Mouse (Mus musculus) neutrophil, adult 83 days (primary cell): ENCODE measurements around the gene Olfr462. TPM values are rescaled to one million over a fixed set of nuclear protein-coding genes. Genes with fewer than 3 reads are reported as not detected.

Experiments used
- total RNA-seq, 2 experiments: library from RNA; stranded (reverse); gene quantifications; one replicate each; pipeline ENCODE4 v1.2.4; 2023

Olfr462 gene
- total RNA-seq = not detected

GRCm38 (mm10) chr11:87892168-87892567 is at the start of gene Olfr462:
TSS of gene Olfr462 (minus strand) at chr11:87892268.

GRCm38 (mm10) chr11:87920966-87921365 is 28.9 kb upstream of the Olfr462 start, which contains the start of gene Olfr464:
TSS of gene Olfr464 (minus strand) at chr11:87920967.

GRCm38 (mm10) chr11:87897287-87897686 is 5.2 kb upstream of the Olfr462 start, which contains the start of gene Olfr463:
TSS of gene Olfr463 (minus strand) at chr11:87897387.

GRCm38 (mm10) chr11:87875436-87875835 is 16.6 kb downstream of the Olfr462 start, which contains the start of gene Epx:
TSS of gene Epx (minus strand) at chr11:87875536.

GRCm38 (mm10) chr11:87852690-87853596 is 39.1 kb downstream of the Olfr462 start, which contains the start of gene Mks1:
TSS of gene Mks1 (plus strand) at chr11:87853215.

Other genes starting within 250 kb of the Olfr462 start
- gene Rnf43, start 229.5 kb downstream of the Olfr462 start, total RNA-seq = 1 to 10 TPM in 1 of 2 experiments, under 1 TPM in 1; 0.88 to 3.1 TPM
- gene Supt4a, start 154.7 kb downstream of the Olfr462 start, total RNA-seq = 100 to 1,000 TPM; 111 to 117 TPM
- gene Tspoap1, start 131.7 kb downstream of the Olfr462 start, total RNA-seq = 10 to 100 TPM; 22.2 to 23.4 TPM
- 100 to 1,000 TPM; 914 to 936 TPM for gene Mpo, start 98.7 kb downstream of the Olfr462 start, total RNA-seq
- not detected for gene Lpo, start 64.0 kb downstream of the Olfr462 start, total RNA-seq
- 1 to 10 TPM; 2.9 to 4.4 TPM for gene Mks1, start 39.1 kb downstream of the Olfr462 start, total RNA-seq
- gene Epx, start 16.7 kb downstream of the Olfr462 start, total RNA-seq = 10 to 100 TPM; 16.1 to 58.8 TPM
- gene Olfr463, start 5.1 kb upstream of the Olfr462 start, total RNA-seq = not detected
- not detected for gene Olfr464, start 28.7 kb upstream of the Olfr462 start, total RNA-seq
- 10 to 100 TPM; 14.5 to 14.8 TPM for gene Dynll2, start 95.3 kb upstream of the Olfr462 start, total RNA-seq
- gene Srsf1, start 155.1 kb upstream of the Olfr462 start, total RNA-seq = 100 to 1,000 TPM; 176 to 214 TPM
- 10 to 100 TPM; 30.6 to 31.7 TPM for gene Vezf1, start 176.0 kb upstream of the Olfr462 start, total RNA-seq
- gene Cuedc1, start 205.8 kb upstream of the Olfr462 start, total RNA-seq = 1 to 10 TPM; 6.3 to 6.7 TPM